Mouse (Mus musculus) limb, embryonic 11.5 days (tissue): ENCODE results near the gene Elp5. TPM values are rescaled to one million over a fixed set of nuclear protein-coding genes. Genes with fewer than 3 reads are reported as not detected.
A peak's percentile ranks its signal among the peaks of the same experiment; 100 is the strongest.

Experiments
- ATAC-seq: fragments of 200-750 bp; cut with Nextera tagmentation; 2 replicates; pipeline ENCODE4 v1.8.0; 2017; ENCODE audit warnings: low read depth; ENCODE audit not compliant: insufficient number of reproducible peaks, low FRiP score, low TSS enrichment
- DNase-seq: peaks from one replicate; pipeline ENCODE4 v3.0.0-alpha.2; 2015; ENCODE audit warnings: low spot score
- H3K27ac ChIP-seq: fragments of 300-500 bp; sonication (generic); replicated peaks from 2 replicates; pipeline ENCODE4 v1.5.1; 2014; ENCODE audit warnings: low read depth, mild to moderate bottlenecking, low read length
- H3K27me3 ChIP-seq: fragments of 300-500 bp; sonication (generic); 2 replicates; pipeline ENCODE4 v1.6.1; 2014; ENCODE audit warnings: mild to moderate bottlenecking, low read length, mixed read lengths; ENCODE audit not compliant: control insufficient read depth, insufficient read depth
- H3K36me3 ChIP-seq: fragments of 300-500 bp; sonication (generic); 2 replicates; pipeline ENCODE4 v1.6.1; 2014; ENCODE audit warnings: mild to moderate bottlenecking, low read length, moderate library complexity, mixed read lengths; ENCODE audit not compliant: control insufficient read depth, insufficient read depth
- H3K4me1 ChIP-seq: fragments of 300-500 bp; sonication (generic); 2 replicates; pipeline ENCODE4 v1.6.1; 2014; ENCODE audit warnings: low read length, mixed read lengths; ENCODE audit not compliant: control insufficient read depth, insufficient read depth
- H3K4me2 ChIP-seq: fragments of 300-500 bp; sonication (generic); 2 replicates; pipeline ENCODE4 v1.6.1; 2014; ENCODE audit warnings: low read depth, mild to moderate bottlenecking, moderate library complexity; ENCODE audit not compliant: severe bottlenecking
- H3K4me3 ChIP-seq: fragments of 300-500 bp; sonication (generic); 2 replicates; pipeline ENCODE4 v1.5.1; 2014; ENCODE audit warnings: low read depth, low read length
- H3K9ac ChIP-seq: fragments of 300-500 bp; sonication (generic); 2 replicates; pipeline ENCODE4 v1.6.1; 2014; ENCODE audit warnings: mild to moderate bottlenecking, low read length
- H3K9me3 ChIP-seq: fragments of 300-500 bp; sonication (generic); 2 replicates; pipeline ENCODE4 v1.6.1; 2016; ENCODE audit warnings: low read length; ENCODE audit not compliant: control insufficient read depth
- WGBS: fragments of 180-500 bp; shearing (Covaris S2); extraction: QIAGEN DNeasy Blood & Tissue Kit; methylation state at CpG from one replicate; pipeline ENCODE4 v1.1.7; 2014; 5-methylcytosine and 5-hydroxymethylcytosine counted together
- microRNA counts: library from miRNA; unstranded; fragments of <30 nt; microRNA quantifications from one replicate; lab custom pipeline; 2016
- microRNA-seq: library from miRNA; unstranded; fragments of <30 nt; microRNA quantifications from one replicate; pipeline ENCODE4, GENCODE M21; 2016
- polyA plus RNA-seq: library from polyadenylated mRNA; unstranded; fragments of >200 nt; fragmentation: Nextera tagmentation; extraction: Ambion mirVana; gene quantifications from 2 replicates; pipeline ENCODE4 v1.2.1, GENCODE M21; 2014

Elp5 gene
- polyA plus RNA-seq, 1 experiment from 2014 or later, result 148 TPM

DNA sequence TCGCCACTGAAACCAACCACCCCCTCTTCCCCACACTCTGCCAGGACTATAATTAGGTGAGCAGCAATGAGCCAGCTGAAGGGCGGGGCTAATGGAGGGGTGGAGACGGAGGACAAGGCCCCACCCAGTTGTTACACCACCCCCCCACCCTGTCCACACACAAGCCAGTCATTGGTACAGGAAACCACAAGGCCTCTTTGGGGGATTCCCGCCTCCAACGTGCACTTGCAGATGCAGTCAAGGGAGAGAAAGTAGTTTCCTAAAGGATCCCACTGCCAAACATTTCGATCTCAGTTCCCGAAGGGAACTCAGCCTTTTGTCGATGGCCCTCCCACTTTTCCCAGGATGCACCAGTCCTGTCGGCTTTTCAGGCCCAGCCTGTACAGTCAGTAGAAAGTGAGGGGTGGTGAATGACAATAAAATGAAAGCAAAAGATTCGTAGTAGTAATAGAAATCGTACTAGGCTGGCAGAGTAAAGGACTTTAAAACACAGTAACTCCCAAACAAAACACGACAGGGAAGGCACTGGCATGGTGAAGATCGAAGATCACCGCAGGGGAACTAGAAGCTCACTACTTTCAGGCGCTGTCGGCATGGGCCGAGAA, 62.6 kb downstream of the Elp5 start:
- peaks cover 12% of the 10 kb centered on the region for H3K4me1 ChIP-seq
- DNase-seq (peak; percentile 74), ATAC-seq (no peak)
- peak overlapping the region; percentile 93 for H3K9ac ChIP-seq
- under 1% methylated on average over 17 of the region's 17 CpGs for WGBS
- peaks cover 24% of the 10 kb centered on the region for H3K36me3 ChIP-seq
- H3K9me3 ChIP-seq, result no peaks in the 10 kb centered on the region
- no peaks in the 10 kb centered on the region for H3K27me3 ChIP-seq
- H3K4me2 ChIP-seq, result peak overlapping the region; percentile 93
- H3K4me3 ChIP-seq, result peak overlapping the region; percentile 96
- H3K27ac ChIP-seq, result peak overlapping the region; percentile 93

DNA sequence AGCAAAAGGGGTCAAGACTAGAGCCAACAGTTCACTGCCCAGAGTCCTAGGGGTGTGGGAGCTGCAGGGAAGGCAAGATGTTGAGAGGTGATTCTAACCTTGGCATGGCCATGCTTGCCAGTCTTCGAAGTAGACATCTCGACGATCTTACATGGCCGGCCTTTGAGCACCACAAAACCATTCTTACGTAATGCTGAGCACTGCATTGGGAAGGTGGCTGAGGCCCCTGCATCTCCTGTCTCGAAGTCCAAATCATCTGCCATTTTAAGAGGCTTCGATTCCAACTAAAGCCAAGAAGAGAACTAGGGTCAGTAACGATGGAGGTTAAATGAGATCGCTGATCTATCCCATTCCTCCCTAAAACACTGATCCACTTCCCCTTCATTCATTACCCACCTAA, 63.3 kb downstream of the Elp5 start:
- ATAC-seq, result no peak

More for the DNA sequence above, 63.3 kb downstream of the Elp5 start:
- Histone ChIP-seq H3K27ac (no peak overlapping the region), H3K4me3 (peak overlapping the region; percentile 96; the same call in 1 of the 2 replicates), H3K9me3 (no peaks in the 10 kb centered on the region), H3K27me3 (no peaks in the 10 kb centered on the region), H3K36me3 (peaks cover 24% of the 10 kb centered on the region), H3K4me2 (peak overlapping the region; percentile 93), H3K4me1 (peaks cover 14% of the 10 kb centered on the region), H3K9ac (no peak overlapping the region)
- 81% methylated on average over 9 of the region's 9 CpGs for WGBS
- DNase-seq, result no peak

MicroRNA genes within 50 kb of the gene (microRNA counts, 519-probe panel; counts per million panel counts)
- microRNA mmu-miR-324-3p (lab: Ali Mortazavi, UCI) (not detected), microRNA mmu-miR-324-5p (lab: Ali Mortazavi, UCI) (4,203 counts per million, percentile 62 among the panel's probes with 10 or more counts)

Small RNA genes within 50 kb of the gene (microRNA-seq; reads per million reads assigned to microRNA genes)
- not detected for gene Gm44349
- gene Mir324, result 4,816 reads per million, percentile 89 among the genes with 10 or more reads in this experiment

Other genes starting within 250 kb of the Elp5 start
- 64.0 and 78.3 TPM in 2 replicates for gene Polr2a, start 223.9 kb downstream of the Elp5 start, polyA plus RNA-seq
- 0.09 TPM in 1 of 2 replicates, not detected in the other for gene Slc35g3, start 220.5 kb downstream of the Elp5 start, polyA plus RNA-seq
- gene Zbtb4, start 216.6 kb downstream of the Elp5 start, polyA plus RNA-seq, result 0.96 and 1.1 TPM in 2 replicates
- gene Chrnb1, start 186.6 kb downstream of the Elp5 start, polyA plus RNA-seq, result 4.3 and 4.4 TPM in 2 replicates
- gene Fgf11, start 180.7 kb downstream of the Elp5 start, polyA plus RNA-seq, result 0.36 and 0.67 TPM in 2 replicates
- gene Tmem102, start 176.9 kb downstream of the Elp5 start, polyA plus RNA-seq, result 1.8 and 2.0 TPM in 2 replicates
- not detected in 2 replicates for gene Gm39566, start 167.2 kb downstream of the Elp5 start, polyA plus RNA-seq
- not detected in 2 replicates for gene Spem2, start 164.1 kb downstream of the Elp5 start, polyA plus RNA-seq
- 0.15 and 0.18 TPM in 2 replicates for gene Spem1, start 160.3 kb downstream of the Elp5 start, polyA plus RNA-seq
- gene Nlgn2, start 144.7 kb downstream of the Elp5 start, polyA plus RNA-seq, result 5.8 and 6.2 TPM in 2 replicates
- gene Tmem256, start 144.0 kb downstream of the Elp5 start, polyA plus RNA-seq, result 285 and 304 TPM in 2 replicates
- 115 TPM in 2 replicates for gene Plscr3, start 136.1 kb downstream of the Elp5 start, polyA plus RNA-seq
- 0.89 and 1.2 TPM in 2 replicates for gene Tnk1, start 123.8 kb downstream of the Elp5 start, polyA plus RNA-seq
- gene Tmem95, start 104.5 kb downstream of the Elp5 start, polyA plus RNA-seq, result not detected in 2 replicates
- gene Kctd11, start 101.1 kb downstream of the Elp5 start, polyA plus RNA-seq, result 3.7 and 4.3 TPM in 2 replicates
- gene Acap1, start 87.0 kb downstream of the Elp5 start, polyA plus RNA-seq, result 0.72 and 0.78 TPM in 2 replicates
- 24.8 and 26.5 TPM in 2 replicates for gene 2810408A11Rik, start 81.5 kb downstream of the Elp5 start, polyA plus RNA-seq
- gene Neurl4, start 81.4 kb downstream of the Elp5 start, polyA plus RNA-seq, result 15.3 and 15.5 TPM in 2 replicates
- 90.8 and 94.0 TPM in 2 replicates for gene Gps2, start 68.6 kb downstream of the Elp5 start, polyA plus RNA-seq
- gene Eif5a, start 60.6 kb downstream of the Elp5 start, polyA plus RNA-seq, result 2,284 and 2,370 TPM in 2 replicates
- gene Ybx2, start 46.7 kb downstream of the Elp5 start, polyA plus RNA-seq, result 11.2 and 11.3 TPM in 2 replicates
- gene Slc2a4, start 34.3 kb downstream of the Elp5 start, polyA plus RNA-seq, result 21.0 and 22.7 TPM in 2 replicates
- gene Cldn7, start 17.7 kb downstream of the Elp5 start, polyA plus RNA-seq, result 12.7 and 13.2 TPM in 2 replicates
- gene Ctdnep1, start 1.4 kb downstream of the Elp5 start, polyA plus RNA-seq, result 22.8 and 27.6 TPM in 2 replicates
- 397 and 432 TPM in 2 replicates for gene Gabarap, start 8.6 kb upstream of the Elp5 start, polyA plus RNA-seq
- gene Phf23, start 13.3 kb upstream of the Elp5 start, polyA plus RNA-seq, result 56.1 and 64.9 TPM in 2 replicates
- 47.3 and 52.0 TPM in 2 replicates for gene Dvl2, start 18.1 kb upstream of the Elp5 start, polyA plus RNA-seq
- 52.9 and 53.5 TPM in 2 replicates for gene Acadvl, start 32.9 kb upstream of the Elp5 start, polyA plus RNA-seq
- gene Dlg4, start 34.4 kb upstream of the Elp5 start, polyA plus RNA-seq, result 10.0 and 10.8 TPM in 2 replicates
- gene Asgr1, start 71.6 kb upstream of the Elp5 start, polyA plus RNA-seq, result 1.0 and 1.6 TPM in 2 replicates
- not detected in 2 replicates for gene Asgr2, start 110.1 kb upstream of the Elp5 start, polyA plus RNA-seq
- 0.21 TPM in 1 of 2 replicates, not detected in the other for gene Mgl2, start 147.8 kb upstream of the Elp5 start, polyA plus RNA-seq
- gene Clec10a, start 173.7 kb upstream of the Elp5 start, polyA plus RNA-seq, result not detected in 2 replicates
- 0.21 and 0.67 TPM in 2 replicates for gene Slc16a11, start 230.2 kb upstream of the Elp5 start, polyA plus RNA-seq
- gene Slc16a13, start 238.5 kb upstream of the Elp5 start, polyA plus RNA-seq, result 17.0 and 17.8 TPM in 2 replicates
- gene Bcl6b, start 247.3 kb upstream of the Elp5 start, polyA plus RNA-seq, result 7.3 and 7.5 TPM in 2 replicates